9 mouse cellular contexts compared by ENCODE assay signal in the genomic region with DNA sequence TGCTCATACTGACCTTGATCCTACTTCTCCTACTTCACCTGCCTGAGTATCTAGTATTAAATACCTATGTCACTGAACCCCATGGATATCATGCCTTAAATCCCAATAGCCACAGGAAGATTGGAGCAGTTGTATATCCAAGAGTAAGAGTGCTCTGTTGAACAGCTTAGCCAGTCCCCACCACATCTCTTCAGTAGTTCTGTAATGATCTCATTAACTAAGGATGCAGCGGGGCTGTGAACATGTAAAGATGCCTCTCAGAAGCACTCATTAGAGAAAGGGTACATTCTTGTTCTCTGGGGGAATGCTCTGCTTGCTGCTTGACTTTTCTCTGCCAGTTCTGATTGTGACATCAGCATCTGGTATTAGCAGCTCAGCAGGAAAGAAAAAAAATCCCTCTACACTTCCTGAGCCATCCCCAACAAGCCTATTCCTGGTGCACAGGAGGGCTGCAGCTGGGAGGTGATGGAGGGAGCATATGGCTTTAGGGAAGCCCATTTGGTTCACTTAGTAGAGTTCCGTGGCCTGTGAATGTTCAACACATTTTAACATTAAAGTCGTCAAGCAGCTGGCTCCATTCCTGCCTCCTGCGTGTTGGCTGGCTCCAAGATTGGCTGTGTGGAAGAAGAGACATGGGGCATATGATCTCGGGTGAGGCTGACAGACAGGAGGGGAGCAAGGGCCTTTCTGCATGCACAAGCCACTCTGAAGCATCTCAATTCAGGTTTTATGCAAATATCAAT.
DNase-seq lines count a peak whose midpoint lies in the region; ATAC-seq and TF ChIP-seq lines count a peak whose summit lies in the region.
"Had no signal": no experiment of that assay in that cellular context is flagged by ENCODE, and none has a peak within 500 bp of the region (broad histone marks: within the 10 kb centered on the region; RNA-seq: fewer than 3 reads in every experiment).

No protein-coding gene starts in this region.

- no peak for TF ChIP-seq CTCF in forebrain, postnatal 0 days (IDR thresholded peaks at IDR 0.05; ENCODE audit: low read depth)

- H3K9ac ChIP-seq in forebrain, postnatal 0 days = no peak overlapping the region
- H3K9ac ChIP-seq: limb, embryonic 15.5 days had no signal

- H3K4me3 ChIP-seq in forebrain, postnatal 0 days (ENCODE audit: low read depth, low read length) = no peak overlapping the region
- H3K4me3 ChIP-seq: limb, embryonic 15.5 days had no signal

- H3K4me2 ChIP-seq in forebrain, postnatal 0 days (ENCODE audit: low read depth) = no peak overlapping the region
- H3K4me2 ChIP-seq: limb, embryonic 15.5 days had no signal

- H3K27ac ChIP-seq in forebrain, postnatal 0 days (ENCODE audit: low read depth, low read length) = no peak overlapping the region
- H3K27ac ChIP-seq: limb, embryonic 15.5 days had no signal

- 8% methylated on average over 5 of the region's 5 CpGs for WGBS in forebrain, postnatal 0 days

- peak; percentile 43 to 66 for DNase-seq in left cerebral cortex, adult 18-20 months (ENCODE audit: low spot score in 2 of 2)
- no peak for DNase-seq in left cerebral cortex, adult 11 months (ENCODE audit: low spot score)
- DNase-seq in forebrain, postnatal 0 days = peak; percentile 86
- peak; percentile 17 to 26 for DNase-seq in layer of hippocampus, postnatal 10 days (ENCODE audit: low spot score in 2 of 2)
- peak; percentile 26 for DNase-seq in right cerebral cortex, postnatal 14 days
- DNase-seq in heart, postnatal 10 days = no peak

- peaks cover 4% of the 10 kb centered on the region; the same call in 1 of the 2 replicates for H3K9me3 ChIP-seq in forebrain, postnatal 0 days (ENCODE audit: low read length)
- H3K9me3 ChIP-seq: limb, embryonic 15.5 days had no signal

- intact Hi-C loops in heart, postnatal 10 days (cut with DNase I) = no loop called here

- H3K36me3 ChIP-seq in forebrain, postnatal 0 days (ENCODE audit: insufficient read depth) = no peaks in the 10 kb centered on the region
- H3K36me3 ChIP-seq: limb, embryonic 15.5 days had no signal

- H3K4me1 ChIP-seq in forebrain, postnatal 0 days (ENCODE audit: insufficient read depth) = no peaks in the 10 kb centered on the region
- H3K4me1 ChIP-seq: limb, embryonic 15.5 days had no signal

- no peaks in the 10 kb centered on the region for H3K27me3 ChIP-seq in forebrain, postnatal 0 days (ENCODE audit: insufficient read depth, low read length)
- H3K27me3 ChIP-seq: limb, embryonic 15.5 days had no signal

- ATAC-seq in forebrain, postnatal 0 days = peak; percentile 93
- ATAC-seq in monocyte, adult 5-6 weeks (replicated peaks; ENCODE audit: insufficient number of reproducible peaks, low FRiP score, low TSS enrichment, poor library complexity, severe bottlenecking) = no peak
- ATAC-seq in erythroblast, adult 5-6 weeks (replicated peaks; ENCODE audit: low FRiP score, poor library complexity, severe bottlenecking) = no peak

Comparison
In these comparisons a context has a peak if more than half of its experiments do, and no peak if none do; other contexts are left out.
1. DNase-seq: peak in left cerebral cortex, adult 18-20 months (2 of 2), forebrain, postnatal 0 days (single experiment), layer of hippocampus, postnatal 10 days (2 of 2) and right cerebral cortex, postnatal 14 days (single experiment); none in left cerebral cortex, adult 11 months (single experiment) and heart, postnatal 10 days (0 of 2).